Comparison of ENCODE assay signal across 8 mouse cellular contexts in the genomic region with DNA sequence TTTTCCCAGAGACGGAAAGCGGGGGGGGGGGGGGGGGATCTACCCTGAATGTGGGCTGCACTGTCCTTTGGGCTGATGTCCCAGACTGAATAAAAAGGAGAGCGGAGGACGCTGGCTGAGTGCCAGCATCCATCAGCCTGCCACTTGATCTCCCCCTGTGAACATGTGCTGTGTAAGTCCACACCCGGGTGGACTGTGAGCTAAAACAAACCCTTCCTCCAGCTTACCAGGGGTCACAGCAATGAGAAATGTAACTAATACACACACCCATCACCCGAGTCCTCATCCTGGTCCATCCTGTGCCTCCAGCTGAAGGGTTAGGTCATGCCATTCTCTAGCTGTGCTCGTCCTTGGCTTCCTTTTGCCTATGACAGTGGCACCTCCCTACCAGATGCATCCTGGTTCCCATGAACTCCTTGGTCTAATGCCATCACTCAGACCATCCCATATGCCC. TPM values are rescaled to one million over a fixed set of nuclear protein-coding genes. Genes with fewer than 3 reads are reported as not detected.
A peak's percentile ranks its signal among the peaks of the same experiment; 100 is the strongest.
DNase-seq lines count a peak whose midpoint lies in the region; ATAC-seq lines count a peak whose summit lies in the region.

No protein-coding gene starts in this region.

- no peak overlapping the region for H3K4me2 ChIP-seq in liver, embryonic 16.5 days (ENCODE audit: low read depth, low read length)
- H3K4me2 ChIP-seq in liver, embryonic 11.5 days, result no peak overlapping the region
- peak overlapping the region; percentile 33; the same call in 1 of the 2 replicates for H3K4me2 ChIP-seq in heart, embryonic 16.5 days (ENCODE audit: low read depth, low read length)

- no peak overlapping the region for H3K9ac ChIP-seq in liver, embryonic 16.5 days (ENCODE audit: low read depth, low read length)
- H3K9ac ChIP-seq in liver, embryonic 11.5 days (ENCODE audit: low read depth, low read length), result no peak overlapping the region
- H3K9ac ChIP-seq in heart, embryonic 16.5 days (ENCODE audit: low read length), result no peak overlapping the region

- H3K4me3 ChIP-seq in liver, embryonic 16.5 days (ENCODE audit: low read depth, low read length), result no peak overlapping the region
- no peak overlapping the region for H3K4me3 ChIP-seq in liver, embryonic 11.5 days (ENCODE audit: low read depth, low read length)
- no peak overlapping the region for H3K4me3 ChIP-seq in heart, embryonic 16.5 days (ENCODE audit: low read length)

- no peaks in the 10 kb centered on the region for H3K27me3 ChIP-seq in liver, embryonic 16.5 days (ENCODE audit: control insufficient read depth, insufficient read depth, low read depth, low read length)
- H3K27me3 ChIP-seq in liver, embryonic 11.5 days (replicated peaks; ENCODE audit: control insufficient read depth, insufficient read depth, low read length), result no peaks in the 10 kb centered on the region
- H3K27me3 ChIP-seq in heart, embryonic 16.5 days (ENCODE audit: control insufficient read depth, insufficient read depth, low read length), result no peaks in the 10 kb centered on the region

- DNase-seq in liver, embryonic 11.5 days (ENCODE audit: low spot score), result no peak
- DNase-seq in cerebellum, postnatal 25 days, result peak; percentile 73 to 79
- DNase-seq in lung, postnatal 4 days, result peak; percentile 40 to 75
- DNase-seq in spleen, postnatal 14 days (ENCODE audit: low spot score in 2 of 2), result no peak
- DNase-seq in thymus, adult 18-20 months, result no peak
- DNase-seq in yolk sac, embryonic 10.5 days (ENCODE audit: low spot score), result no peak

- H3K4me1 ChIP-seq in liver, embryonic 16.5 days (ENCODE audit: control insufficient read depth, low read depth, low read length), result peaks cover 30% of the 10 kb centered on the region
- H3K4me1 ChIP-seq in liver, embryonic 11.5 days (replicated peaks; ENCODE audit: control insufficient read depth, insufficient read depth, low read length), result peaks cover 33% of the 10 kb centered on the region
- H3K4me1 ChIP-seq in heart, embryonic 16.5 days (ENCODE audit: control insufficient read depth, insufficient read depth, low read length), result peaks cover 74% of the 10 kb centered on the region

- 45% methylated on average over 7 of the region's 7 CpGs for WGBS in liver, embryonic 16.5 days (ENCODE audit: insufficient replicate concordance)
- WGBS in liver, embryonic 11.5 days, result 57% methylated on average over 7 of the region's 7 CpGs
- WGBS in heart, embryonic 16.5 days, result 12% methylated on average over 7 of the region's 7 CpGs

- 0 out of 2 replicates have a peak, but pooled peaks have one; percentile 14 for ATAC-seq in liver, embryonic 16.5 days (ENCODE audit: low read depth)
- ATAC-seq in liver, embryonic 11.5 days (replicated peaks; ENCODE audit: low FRiP score), result no peak
- ATAC-seq in heart, embryonic 16.5 days (replicated peaks; ENCODE audit: extremely low read depth, insufficient read depth, low FRiP score), result peak; percentile 79

- H3K27ac ChIP-seq in liver, embryonic 16.5 days (ENCODE audit: low read length), result no peak overlapping the region
- H3K27ac ChIP-seq in liver, embryonic 11.5 days (ENCODE audit: low read depth, low read length), result no peak overlapping the region; the same call in 1 of the 2 replicates
- peak overlapping the region; percentile 77 for H3K27ac ChIP-seq in heart, embryonic 16.5 days (ENCODE audit: low read length)

- H3K36me3 ChIP-seq in liver, embryonic 16.5 days (ENCODE audit: control insufficient read depth, insufficient read depth), result no peaks in the 10 kb centered on the region
- peaks cover 14% of the 10 kb centered on the region; the same call in 1 of the 2 replicates for H3K36me3 ChIP-seq in liver, embryonic 11.5 days (ENCODE audit: control insufficient read depth, insufficient read depth, low read length)
- peaks cover 33% of the 10 kb centered on the region for H3K36me3 ChIP-seq in heart, embryonic 16.5 days (ENCODE audit: control insufficient read depth, insufficient read depth)

- H3K9me3 ChIP-seq in liver, embryonic 16.5 days (replicated peaks; ENCODE audit: control insufficient read depth, low read length), result no peaks in the 10 kb centered on the region
- H3K9me3 ChIP-seq in liver, embryonic 11.5 days (ENCODE audit: control insufficient read depth, low read length), result no peaks in the 10 kb centered on the region
- no peaks in the 10 kb centered on the region for H3K9me3 ChIP-seq in heart, embryonic 16.5 days (replicated peaks; ENCODE audit: control insufficient read depth, low read length)

RNA-seq across cellular contexts. Expression of gene Itm2c, which starts 8.1 kb away (rescaled TPM):
- 52.3 and 54.7 TPM in 2 replicates for polyA plus RNA-seq in liver, embryonic 16.5 days (2015; fragmentation: Nextera tagmentation; extraction: Ambion mirVana)
- polyA plus RNA-seq in liver, embryonic 11.5 days (2014; fragmentation: Nextera tagmentation; extraction: Ambion mirVana), result 39.7 and 41.8 TPM in 2 replicates
- polyA plus RNA-seq in heart, embryonic 16.5 days (2015; fragmentation: Nextera tagmentation; extraction: Ambion mirVana), result 188 TPM in 2 replicates

RNA-seq across cellular contexts. Expression of gene 4933407L21Rik, which starts 26.1 kb away (rescaled TPM):
- 0.13 TPM in 1 of 2 replicates, not detected in the other for polyA plus RNA-seq in liver, embryonic 16.5 days (2015; fragmentation: Nextera tagmentation; extraction: Ambion mirVana)
- polyA plus RNA-seq in liver, embryonic 11.5 days (2014; fragmentation: Nextera tagmentation; extraction: Ambion mirVana), result not detected in 2 replicates
- 0.09 and 0.21 TPM in 2 replicates for polyA plus RNA-seq in heart, embryonic 16.5 days (2015; fragmentation: Nextera tagmentation; extraction: Ambion mirVana)

RNA-seq across cellular contexts. Expression of gene Gpr55, which starts 58.7 kb away (rescaled TPM):
- polyA plus RNA-seq in liver, embryonic 16.5 days (2015; fragmentation: Nextera tagmentation; extraction: Ambion mirVana), result 0.04 and 0.05 TPM in 2 replicates
- not detected in 2 replicates for polyA plus RNA-seq in liver, embryonic 11.5 days (2014; fragmentation: Nextera tagmentation; extraction: Ambion mirVana)
- polyA plus RNA-seq in heart, embryonic 16.5 days (2015; fragmentation: Nextera tagmentation; extraction: Ambion mirVana), result 0.09 and 0.18 TPM in 2 replicates

Comparison
In these comparisons a context has a peak if more than half of its experiments do, and no peak if none do; other contexts are left out.
1. DNase-seq: peak in cerebellum, postnatal 25 days (2 of 2) and lung, postnatal 4 days (2 of 2); none in liver, embryonic 11.5 days (single experiment), spleen, postnatal 14 days (0 of 2), thymus, adult 18-20 months (0 of 2) and yolk sac, embryonic 10.5 days (single experiment).